Mouse (Mus musculus): ENCODE results near the gene Gmppb. TPM values are rescaled to one million over a fixed set of nuclear protein-coding genes. Genes with fewer than 3 reads are reported as not detected.
A peak's percentile ranks its signal among the peaks of the same experiment; 100 is the strongest.

The Gmppb gene
- polyA plus RNA-seq, 1 experiment from 2014 or later, result 29.9 TPM

GRCm38 (mm10) chr9:108051184-108051930, 2.3 kb downstream of the Gmppb start:
- no peak for DNase-seq (ENCODE audit: low spot score)

- DNase-seq (ENCODE audit: low spot score), result no peak
These were observed 2.8 kb downstream of the Gmppb start for GRCm38 (mm10) chr9:108051931-108052220.

- DNase-seq (ENCODE audit: low spot score), result no peak
These were observed 3.4 kb downstream of the Gmppb start for GRCm38 (mm10) chr9:108052411-108052810.

- DNase-seq (ENCODE audit: low spot score), result peak; percentile 96
These were observed 4.0 kb downstream of the Gmppb start, which contains the start of gene Amigo3 for GRCm38 (mm10) chr9:108052885-108053664. Gene Amigo3, plus strand, starts transcription at chr9:108053159.

- no peak for DNase-seq (ENCODE audit: low spot score)
These were observed 4.7 kb downstream of the Gmppb start for GRCm38 (mm10) chr9:108053665-108054225.

- no peak for DNase-seq (ENCODE audit: low spot score)
These were observed 5.4 kb downstream of the Gmppb start for GRCm38 (mm10) chr9:108054331-108055040.

GRCm38 (mm10) chr9:108055061-108055460, 6.0 kb downstream of the Gmppb start:
- no peak for DNase-seq (ENCODE audit: low spot score)

GRCm38 (mm10) chr9:108055661-108056237, 6.7 kb downstream of the Gmppb start:
- no peak for DNase-seq (ENCODE audit: low spot score)

- no peak for DNase-seq (ENCODE audit: low spot score)
These were observed 7.6 kb downstream of the Gmppb start for GRCm38 (mm10) chr9:108056361-108057261.

GRCm38 (mm10) chr9:108057262-108057562, 8.2 kb downstream of the Gmppb start:
- no peak for DNase-seq (ENCODE audit: low spot score)

- DNase-seq (ENCODE audit: low spot score), result no peak
These were observed 9.2 kb downstream of the Gmppb start for GRCm38 (mm10) chr9:108058291-108058690.

- no peak for DNase-seq (ENCODE audit: low spot score)
These were observed 13.1 kb downstream of the Gmppb start for GRCm38 (mm10) chr9:108062142-108062541.

- no peak for DNase-seq (ENCODE audit: low spot score)
These were observed 14.3 kb downstream of the Gmppb start for GRCm38 (mm10) chr9:108063361-108063760.

GRCm38 (mm10) chr9:108065491-108066011, 16.5 kb downstream of the Gmppb start:
- DNase-seq (ENCODE audit: low spot score), result peak; percentile 71

- no peak for DNase-seq (ENCODE audit: low spot score)
These were observed 18.2 kb downstream of the Gmppb start for GRCm38 (mm10) chr9:108067199-108067598.

- peak; percentile 87 for DNase-seq (ENCODE audit: low spot score)
These were observed 18.9 kb downstream of the Gmppb start for GRCm38 (mm10) chr9:108067900-108068299.

GRCm38 (mm10) chr9:108069007-108069406, 20.0 kb downstream of the Gmppb start:
- DNase-seq (ENCODE audit: low spot score), result no peak

GRCm38 (mm10) chr9:108069529-108069928, 20.5 kb downstream of the Gmppb start:
- no peak for DNase-seq (ENCODE audit: low spot score)

GRCm38 (mm10) chr9:108071801-108072200, 22.8 kb downstream of the Gmppb start:
- no peak for DNase-seq (ENCODE audit: low spot score)

- no peak for DNase-seq (ENCODE audit: low spot score)
These were observed 23.5 kb downstream of the Gmppb start for GRCm38 (mm10) chr9:108072481-108072924.
